Mouse (Mus musculus) left cerebral cortex, postnatal 36 days (tissue): ENCODE measurements around the gene Gsk3a. TPM values are rescaled to one million over a fixed set of nuclear protein-coding genes. Genes with fewer than 3 reads are reported as not detected.

ENCODE experiments used
- microRNA-seq: library from miRNA; unstranded; fragments of <30 nt; microRNA quantifications from one replicate; pipeline ENCODE4 v1.2.0, GENCODE M21; 2022
- total RNA-seq, 2 experiments: library from RNA; stranded (reverse); gene quantifications; 2 replicates each; pipeline ENCODE4 v1.2.3; 2021

The Gsk3a gene
- total RNA-seq, 2 experiments from 2014 or later = 206 to 237 TPM

Small RNAs within 50 kb of the gene (microRNA-seq; reads per million reads assigned to microRNA genes)
- not detected for gene Mir7048

Other genes with a start within 250 kb of the Gsk3a start
- 1,000 to 10,000 TPM; 2,106 to 2,179 TPM for gene Atp1a3, start 231.9 kb downstream of the Gsk3a start, total RNA-seq
- gene Grik5, start 165.5 kb downstream of the Gsk3a start, total RNA-seq = 100 to 1,000 TPM; 225 to 248 TPM
- 10 to 100 TPM; 34.9 to 40.4 TPM for gene Zfp574, start 165.3 kb downstream of the Gsk3a start, total RNA-seq
- gene Pou2f2, start 58.1 kb downstream of the Gsk3a start, total RNA-seq = 10 to 100 TPM in 1 of 2 experiments, 1 to 10 TPM in 1; 8.4 to 15.4 TPM
- gene Dedd2, start 17.2 kb downstream of the Gsk3a start, total RNA-seq = 10 to 100 TPM; 25.4 to 28.4 TPM
- 10 to 100 TPM; 11.3 to 11.5 TPM for gene Zfp526, start 16.4 kb downstream of the Gsk3a start, total RNA-seq
- 10 to 100 TPM; 55.8 to 76.2 TPM for gene Erf, start 12.9 kb upstream of the Gsk3a start, total RNA-seq
- 100 to 1,000 TPM; 206 to 234 TPM for gene Cic, start 29.9 kb upstream of the Gsk3a start, total RNA-seq
- gene Pafah1b3, start 60.1 kb upstream of the Gsk3a start, total RNA-seq = 10 to 100 TPM; 24.0 to 25.5 TPM
- gene Prr19, start 63.6 kb upstream of the Gsk3a start, total RNA-seq = not detected
- 10 to 100 TPM; 44.4 to 57.4 TPM for gene Tmem145, start 68.3 kb upstream of the Gsk3a start, total RNA-seq
- gene Megf8, start 79.3 kb upstream of the Gsk3a start, total RNA-seq = 100 to 1,000 TPM; 108 to 110 TPM
- gene Cnfn, start 131.9 kb upstream of the Gsk3a start, total RNA-seq = not detected
- gene Lipe, start 160.9 kb upstream of the Gsk3a start, total RNA-seq = 10 to 100 TPM in 1 of 2 experiments, 1 to 10 TPM in 1; 6.0 to 11.2 TPM
- gene Cxcl17, start 175.0 kb upstream of the Gsk3a start, total RNA-seq = not detected
- 1 to 10 TPM; 2.0 to 3.0 TPM for gene Ceacam1, start 239.8 kb upstream of the Gsk3a start, total RNA-seq